Mouse (Mus musculus): ENCODE data around the gene Hsd17b13. TPM values are rescaled to one million over a fixed set of nuclear protein-coding genes. Genes with fewer than 3 reads are reported as not detected.
"Not testable (repeated sequence)": the region's sequence is repeated elsewhere in the genome, so short reads cannot be mapped to it uniquely, and the experiment has no call there.

Hsd17b13 gene
- polyA plus RNA-seq (2012; rRNA removed): 1.6 and 1.8 TPM in 2 replicates

DNA sequence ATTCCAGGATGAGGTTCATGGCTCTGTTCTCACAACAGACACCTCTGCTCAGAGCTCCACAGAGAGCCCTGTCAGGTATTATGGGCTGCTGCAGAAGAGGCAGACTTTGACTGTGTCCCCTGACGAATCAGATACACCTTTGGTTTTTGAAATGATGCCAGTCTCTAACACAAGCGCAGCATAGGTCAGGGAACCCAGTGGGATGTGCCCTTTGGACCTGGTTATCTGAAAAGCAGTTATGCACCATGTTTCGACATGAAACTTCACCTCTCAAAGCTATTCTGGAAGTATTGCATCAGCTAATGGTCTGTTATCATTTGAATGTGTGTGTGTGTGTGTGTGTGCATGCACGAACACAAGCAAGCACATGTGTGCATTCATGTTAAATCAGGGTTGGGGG lies at the start of gene Hsd17b13:
Gene Hsd17b13, minus strand, starts transcription at position 114 of the 400 bp plus-strand sequence.
- DNase-seq (ENCODE audit: low read depth in 1 of 2, low spot score in 2 of 2): no peak
- no peak for TF ChIP-seq POLR2A (IDR thresholded peaks at IDR 0.05; ENCODE audit: low read depth, low read length)
- TF ChIP-seq CTCF (IDR thresholded peaks at IDR 0.05; ENCODE audit: extremely low read depth, insufficient read depth, insufficient read length, insufficient replicate concordance): no peak
- Histone ChIP-seq H3K27me3 (ENCODE audit: control insufficient read depth, insufficient read depth, low read length) (no peaks in the 10 kb centered on the region), H3K27ac (ENCODE audit: insufficient read depth, low read length) (no peak within 1 kb of the TSS), H3K36me3 (ENCODE audit: control insufficient read depth, insufficient read depth, low read length) (no peaks in the 10 kb centered on the region), H3K4me3 (ENCODE audit: extremely low read depth, insufficient read depth, insufficient read length) (no peak within 1 kb of the TSS), H3K4me1 (ENCODE audit: control insufficient read depth, insufficient read depth, insufficient read length) (peaks cover 3% of the 10 kb centered on the region; the same call in 1 of the 2 replicates)
- 84% methylated on average over 4 of the region's 4 CpGs for WGBS

DNA sequence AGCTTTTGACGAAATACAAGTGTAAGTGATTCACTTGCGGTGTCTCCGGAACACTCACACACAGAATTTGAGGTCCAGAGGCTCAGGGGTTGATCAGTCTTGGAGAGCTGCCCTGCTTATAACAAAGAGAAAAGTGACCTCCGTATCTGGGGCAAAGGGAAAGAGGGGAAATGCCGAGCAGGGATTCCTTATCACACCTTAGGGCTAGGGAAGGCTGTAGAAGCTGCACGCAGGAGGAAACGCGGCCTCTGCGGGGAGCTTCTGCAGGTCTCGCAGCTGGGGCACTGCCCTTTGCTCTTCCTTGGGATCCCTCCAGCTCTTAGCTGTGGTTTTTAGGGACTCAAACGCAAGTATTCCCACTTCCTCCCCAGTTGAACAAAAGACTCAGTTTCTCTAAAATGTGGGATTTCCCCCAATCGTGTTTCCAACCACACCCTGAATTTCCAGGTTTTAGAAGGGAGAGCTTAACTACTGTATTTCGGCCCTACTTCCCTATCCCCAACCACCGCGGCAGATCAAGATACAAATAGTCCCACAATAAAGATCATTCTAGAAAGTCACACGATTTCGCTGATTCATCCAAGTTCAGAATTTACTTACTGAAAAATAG lies 48.1 kb upstream of the Hsd17b13 start:
- peaks cover 12% of the 10 kb centered on the region for H3K4me1 ChIP-seq (ENCODE audit: control insufficient read depth, insufficient read depth, insufficient read length)
- no peak for DNase-seq (ENCODE audit: low read depth in 1 of 2, low spot score in 2 of 2)
- H3K27ac ChIP-seq (ENCODE audit: insufficient read depth, low read length): no peak overlapping the region
- no peak overlapping the region for H3K4me3 ChIP-seq (ENCODE audit: extremely low read depth, insufficient read depth, insufficient read length)
- WGBS: 41% methylated on average over 17 of the region's 17 CpGs
- H3K27me3 ChIP-seq (ENCODE audit: control insufficient read depth, insufficient read depth, low read length): no peaks in the 10 kb centered on the region
- no peaks in the 10 kb centered on the region for H3K36me3 ChIP-seq (ENCODE audit: control insufficient read depth, insufficient read depth, low read length)
- TF ChIP-seq CTCF (IDR thresholded peaks at IDR 0.05; ENCODE audit: extremely low read depth, insufficient read depth, insufficient read length, insufficient replicate concordance): no peak
- no peak for TF ChIP-seq POLR2A (IDR thresholded peaks at IDR 0.05; ENCODE audit: low read depth, low read length)

DNA sequence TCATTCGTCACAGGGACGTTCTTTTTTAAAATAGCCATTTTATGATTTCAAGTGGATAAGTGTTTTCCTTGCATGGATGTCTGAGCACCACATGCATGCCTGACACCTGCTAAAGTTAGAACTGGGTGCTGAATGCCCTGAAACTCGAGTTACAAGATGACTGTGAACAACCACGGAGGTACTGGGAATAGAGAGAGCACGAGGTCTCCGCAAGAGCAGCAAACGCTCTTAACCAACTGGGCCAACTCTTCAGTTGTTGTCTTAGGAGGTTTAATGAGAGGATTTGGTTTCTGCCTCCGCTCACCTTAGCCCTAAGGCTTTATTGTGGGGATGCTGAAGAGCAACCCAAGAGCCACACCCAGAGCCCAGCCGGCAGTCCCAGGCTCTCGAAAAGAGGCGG lies 47.6 kb upstream of the Hsd17b13 start:
- H3K4me1 ChIP-seq (ENCODE audit: control insufficient read depth, insufficient read depth, insufficient read length): peaks cover 16% of the 10 kb centered on the region
- no peaks in the 10 kb centered on the region for H3K36me3 ChIP-seq (ENCODE audit: control insufficient read depth, insufficient read depth, low read length)
- no peak overlapping the region for H3K4me3 ChIP-seq (ENCODE audit: extremely low read depth, insufficient read depth, insufficient read length)
- TF ChIP-seq POLR2A (IDR thresholded peaks at IDR 0.05; ENCODE audit: low read depth, low read length): no peak
- no peak for TF ChIP-seq CTCF (IDR thresholded peaks at IDR 0.05; ENCODE audit: extremely low read depth, insufficient read depth, insufficient read length, insufficient replicate concordance)
- WGBS: 89% methylated on average over 11 of the region's 11 CpGs
- no peak overlapping the region for H3K27ac ChIP-seq (ENCODE audit: insufficient read depth, low read length)
- no peak for DNase-seq (ENCODE audit: low read depth in 1 of 2, low spot score in 2 of 2)
- no peaks in the 10 kb centered on the region for H3K27me3 ChIP-seq (ENCODE audit: control insufficient read depth, insufficient read depth, low read length)

DNA sequence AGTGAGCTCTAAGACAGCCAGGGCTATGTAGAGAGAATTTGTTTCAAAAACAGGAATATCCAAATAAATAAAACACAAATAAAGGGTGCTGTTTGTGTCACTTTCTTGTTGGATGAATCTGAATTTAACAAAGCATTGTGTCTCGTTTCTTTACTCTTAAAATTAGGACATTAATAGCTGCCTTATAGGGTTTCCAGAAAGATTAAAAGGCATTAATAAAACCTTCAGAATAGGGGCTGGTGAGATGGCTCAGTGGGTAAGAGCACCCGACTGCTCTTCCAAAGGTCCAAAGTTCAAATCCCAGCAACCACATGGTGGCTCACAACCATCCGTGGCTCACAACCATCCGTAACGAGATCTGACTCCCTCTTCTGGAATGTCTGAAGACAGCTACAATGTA lies 47.0 kb upstream of the Hsd17b13 start:
- 89% methylated on average over 5 of the region's 5 CpGs for WGBS
- not testable (repeated sequence) for H3K27me3 ChIP-seq (ENCODE audit: control insufficient read depth, insufficient read depth, low read length); H3K36me3 ChIP-seq (ENCODE audit: control insufficient read depth, insufficient read depth, low read length); H3K4me3 ChIP-seq (ENCODE audit: extremely low read depth, insufficient read depth, insufficient read length); H3K27ac ChIP-seq (ENCODE audit: insufficient read depth, low read length); DNase-seq (ENCODE audit: low read depth in 1 of 2, low spot score in 2 of 2)
- peaks cover 17% of the 10 kb centered on the region for H3K4me1 ChIP-seq (ENCODE audit: control insufficient read depth, insufficient read depth, insufficient read length)

DNA sequence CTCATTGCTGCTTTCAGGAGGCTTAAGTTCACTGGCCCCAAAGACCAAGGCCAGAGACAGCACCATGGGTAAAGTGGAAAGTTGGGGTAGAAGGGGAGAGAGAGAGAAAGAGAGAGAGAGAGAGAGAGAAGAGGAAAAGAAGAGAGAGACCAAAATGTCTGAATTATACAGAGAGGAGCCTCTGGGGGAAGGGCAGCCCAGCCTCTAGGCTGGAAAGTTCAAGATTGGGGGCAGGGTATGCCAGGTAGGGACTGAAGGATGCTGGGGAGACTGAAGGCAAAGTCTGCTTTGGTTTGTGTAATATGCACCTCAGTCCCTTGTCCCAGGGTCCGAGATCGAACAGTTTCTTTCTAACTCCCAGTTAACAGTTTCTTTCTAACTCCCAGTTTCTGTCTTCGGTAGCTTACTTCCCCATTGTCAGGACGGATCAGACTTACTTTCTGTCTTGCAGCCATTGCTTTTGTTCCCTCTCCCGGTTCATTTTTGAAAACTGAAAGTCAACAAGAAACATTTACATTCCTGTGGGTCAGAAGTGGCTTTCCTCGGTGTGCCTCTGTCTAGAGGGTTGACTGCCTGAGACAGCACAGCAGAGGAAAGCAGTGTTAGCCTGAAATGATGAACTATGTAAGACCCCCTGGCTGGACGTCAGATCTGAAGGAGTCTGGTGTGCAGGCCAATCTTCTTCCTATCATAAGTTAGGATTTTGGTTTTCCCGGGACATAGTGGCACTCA lies 46.2 kb upstream of the Hsd17b13 start:
- no peak overlapping the region; the same call in 1 of the 2 replicates for H3K4me3 ChIP-seq (ENCODE audit: extremely low read depth, insufficient read depth, insufficient read length)
- 35% methylated on average over 8 of the region's 8 CpGs for WGBS
- H3K27me3 ChIP-seq (ENCODE audit: control insufficient read depth, insufficient read depth, low read length): no peaks in the 10 kb centered on the region
- peak overlapping the region; percentile 36; the same call in 1 of the 2 replicates for H3K27ac ChIP-seq (ENCODE audit: insufficient read depth, low read length)
- no peak for DNase-seq (ENCODE audit: low read depth in 1 of 2, low spot score in 2 of 2)
- H3K36me3 ChIP-seq (ENCODE audit: control insufficient read depth, insufficient read depth, low read length): no peaks in the 10 kb centered on the region
- H3K4me1 ChIP-seq (ENCODE audit: control insufficient read depth, insufficient read depth, insufficient read length): peaks cover 17% of the 10 kb centered on the region
- TF ChIP-seq CTCF (IDR thresholded peaks at IDR 0.05; ENCODE audit: extremely low read depth, insufficient read depth, insufficient read length, insufficient replicate concordance): no peak

DNA sequence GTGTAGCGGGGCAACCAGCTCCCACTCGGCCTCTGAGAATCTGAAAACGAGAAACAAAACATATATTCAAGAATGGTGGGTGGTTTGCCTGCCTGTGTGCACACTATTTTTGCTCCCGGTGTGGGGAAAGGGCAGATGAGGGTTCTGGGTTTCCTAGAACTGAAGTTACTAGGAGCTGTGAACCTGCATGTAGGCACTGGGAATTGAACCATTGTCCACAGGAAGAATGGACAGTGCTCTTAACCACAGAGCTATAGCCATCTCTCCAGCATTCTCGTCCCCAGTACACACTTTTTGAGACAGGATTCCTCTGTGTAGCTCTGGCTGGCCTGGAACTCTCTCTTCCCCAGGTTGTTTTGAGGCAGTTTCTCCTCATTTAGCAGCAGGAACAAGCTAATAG lies 45.3 kb upstream of the Hsd17b13 start:
- TF ChIP-seq POLR2A (IDR thresholded peaks at IDR 0.05; ENCODE audit: low read depth, low read length) (no peak), CTCF (IDR thresholded peaks at IDR 0.05; ENCODE audit: extremely low read depth, insufficient read depth, insufficient read length, insufficient replicate concordance) (no peak)
- no peak overlapping the region for H3K27ac ChIP-seq (ENCODE audit: insufficient read depth, low read length)
- H3K36me3 ChIP-seq (ENCODE audit: control insufficient read depth, insufficient read depth, low read length): no peaks in the 10 kb centered on the region
- H3K4me1 ChIP-seq (ENCODE audit: control insufficient read depth, insufficient read depth, insufficient read length): peaks cover 17% of the 10 kb centered on the region
- 13% methylated on average over 5 of the region's 5 CpGs for WGBS
- no peaks in the 10 kb centered on the region for H3K27me3 ChIP-seq (ENCODE audit: control insufficient read depth, insufficient read depth, low read length)
- H3K4me3 ChIP-seq (ENCODE audit: extremely low read depth, insufficient read depth, insufficient read length): peak overlapping the region; percentile 0; the same call in 1 of the 2 replicates
- DNase-seq (ENCODE audit: low read depth in 1 of 2, low spot score in 2 of 2): no peak
